Mouse (Mus musculus): ENCODE measurements around the gene Cpa5. TPM values are rescaled to one million over a fixed set of nuclear protein-coding genes. Genes with fewer than 3 reads are reported as not detected.

Gene Cpa5
- polyA plus RNA-seq, 1 experiment from 2014 or later = not detected

DNA sequence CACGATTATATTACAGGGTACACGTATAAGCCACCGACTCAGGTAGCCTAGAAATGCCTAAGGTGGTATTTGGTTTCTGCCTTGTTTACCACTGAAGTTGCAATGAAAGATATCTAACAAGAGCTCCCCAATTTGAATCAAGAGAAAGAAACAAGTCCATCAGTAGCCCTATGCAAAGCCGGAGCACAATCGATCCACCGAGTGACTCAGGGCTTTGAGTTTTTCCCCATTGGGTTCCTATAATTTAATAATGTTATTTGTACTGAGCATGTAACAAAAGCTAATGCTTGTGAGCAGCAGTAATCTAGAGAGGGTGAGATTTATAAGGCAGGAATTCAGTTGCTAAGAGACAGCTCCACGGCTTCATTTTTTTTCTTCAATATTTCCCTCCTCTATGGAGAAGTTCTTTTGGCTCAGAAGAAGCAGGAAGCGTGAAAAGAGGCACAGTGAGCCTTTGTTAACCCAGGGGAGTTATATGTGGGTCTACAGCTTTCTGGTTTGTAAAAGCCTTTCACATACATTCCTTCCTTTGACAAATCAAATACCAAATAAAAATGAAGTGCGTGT, 64.0 kb downstream of the Cpa5 start:
- Histone ChIP-seq H3K9ac (ENCODE audit: low read depth, low read length) (0 out of 2 replicates have a peak overlapping the region, but pooled peaks have one; percentile 31), H3K36me3 (ENCODE audit: control insufficient read depth, insufficient read depth) (no peaks in the 10 kb centered on the region), H3K4me3 (ENCODE audit: low read depth, low read length) (no peak overlapping the region), H3K4me2 (replicated peaks; ENCODE audit: low read depth) (peak overlapping the region; percentile 58), H3K4me1 (replicated peaks; ENCODE audit: control insufficient read depth, insufficient read depth, low read length) (0 out of 2 replicates have a peak, but pooled peaks cover 6% of the 10 kb centered on the region), H3K27ac (ENCODE audit: low read depth, low read length) (0 out of 2 replicates have a peak overlapping the region, but pooled peaks have one; percentile 17), H3K9me3 (ENCODE audit: control insufficient read depth) (no peaks in the 10 kb centered on the region), H3K27me3 (replicated peaks; ENCODE audit: control insufficient read depth, insufficient read depth, low read length) (no peaks in the 10 kb centered on the region)
- whole genome bisulfite sequencing = 47% methylated on average over 9 of the region's 9 CpGs
- no peak for TF ChIP-seq CTCF (IDR thresholded peaks at IDR 0.05; ENCODE audit: low read depth)
- no peak for ATAC-seq

GRCm38 (mm10) chr6:30675281-30675771, 64.5 kb downstream of the Cpa5 start:
- Histone ChIP-seq H3K27me3 (replicated peaks; ENCODE audit: control insufficient read depth, insufficient read depth, low read length) (no peaks in the 10 kb centered on the region), H3K9me3 (ENCODE audit: control insufficient read depth) (no peaks in the 10 kb centered on the region), H3K4me3 (ENCODE audit: low read depth, low read length) (no peak overlapping the region), H3K4me1 (replicated peaks; ENCODE audit: control insufficient read depth, insufficient read depth, low read length) (0 out of 2 replicates have a peak, but pooled peaks cover 6% of the 10 kb centered on the region), H3K36me3 (ENCODE audit: control insufficient read depth, insufficient read depth) (no peaks in the 10 kb centered on the region), H3K4me2 (replicated peaks; ENCODE audit: low read depth) (peak overlapping the region; percentile 58), H3K27ac (ENCODE audit: low read depth, low read length) (peak overlapping the region; percentile 54), H3K9ac (ENCODE audit: low read depth, low read length) (peak overlapping the region; percentile 31; the same call in 1 of the 2 replicates)
- no peak for ATAC-seq
- TF ChIP-seq CTCF (IDR thresholded peaks at IDR 0.05; ENCODE audit: low read depth) = no peak
- WGBS = 48% methylated on average over 11 of the region's 11 CpGs

DNA sequence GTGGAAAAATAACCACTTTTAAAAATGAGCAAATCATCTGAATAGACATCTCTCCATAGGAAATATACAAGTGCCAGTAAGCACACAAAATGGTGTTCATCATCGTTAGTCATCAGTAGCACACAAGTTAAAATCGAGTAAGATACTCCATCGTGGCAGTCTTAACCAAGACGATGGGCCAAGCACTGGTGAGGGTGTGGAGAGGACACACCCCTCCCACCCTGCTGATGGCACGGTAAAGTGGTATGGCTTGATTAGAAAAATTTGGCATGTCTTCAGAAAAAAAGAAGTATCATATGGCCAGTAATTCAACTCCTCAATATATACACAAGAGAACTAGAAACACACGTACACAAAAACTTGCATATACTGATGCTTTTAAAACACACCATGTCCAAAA, 65.7 kb downstream of the Cpa5 start:
- ATAC-seq = no peak
- Histone ChIP-seq H3K9me3 (ENCODE audit: control insufficient read depth) (no peaks in the 10 kb centered on the region), H3K9ac (ENCODE audit: low read depth, low read length) (no peak overlapping the region), H3K27ac (ENCODE audit: low read depth, low read length) (no peak overlapping the region), H3K4me3 (ENCODE audit: low read depth, low read length) (no peak overlapping the region), H3K4me1 (replicated peaks; ENCODE audit: control insufficient read depth, insufficient read depth, low read length) (0 out of 2 replicates have a peak, but pooled peaks cover 6% of the 10 kb centered on the region), H3K4me2 (replicated peaks; ENCODE audit: low read depth) (no peak overlapping the region), H3K27me3 (replicated peaks; ENCODE audit: control insufficient read depth, insufficient read depth, low read length) (no peaks in the 10 kb centered on the region), H3K36me3 (ENCODE audit: control insufficient read depth, insufficient read depth) (no peaks in the 10 kb centered on the region)
- WGBS = 81% methylated on average over 6 of the region's 6 CpGs
- TF ChIP-seq CTCF (IDR thresholded peaks at IDR 0.05; ENCODE audit: low read depth) = no peak

- no peaks in the 10 kb centered on the region for H3K27me3 ChIP-seq (replicated peaks; ENCODE audit: control insufficient read depth, insufficient read depth, low read length)
- no peaks in the 10 kb centered on the region for H3K36me3 ChIP-seq (ENCODE audit: control insufficient read depth, insufficient read depth)
- 0 out of 2 replicates have a peak, but pooled peaks cover 9% of the 10 kb centered on the region for H3K4me1 ChIP-seq (replicated peaks; ENCODE audit: control insufficient read depth, insufficient read depth, low read length)
- H3K27ac ChIP-seq (ENCODE audit: low read depth, low read length) = no peak overlapping the region
- H3K9me3 ChIP-seq (ENCODE audit: control insufficient read depth) = no peaks in the 10 kb centered on the region
- H3K9ac ChIP-seq (ENCODE audit: low read depth, low read length) = no peak overlapping the region
- no peak for ATAC-seq
- 78% methylated on average over 9 of the region's 9 CpGs for WGBS
- no peak overlapping the region for H3K4me3 ChIP-seq (ENCODE audit: low read depth, low read length)
- H3K4me2 ChIP-seq (replicated peaks; ENCODE audit: low read depth) = no peak overlapping the region
- TF ChIP-seq CTCF (IDR thresholded peaks at IDR 0.05; ENCODE audit: low read depth) = no peak
Observed at GRCm38 (mm10) chr6:30677591-30677990, 66.8 kb downstream of the Cpa5 start.

GRCm38 (mm10) chr6:30678482-30678881, 67.7 kb downstream of the Cpa5 start:
- no peak overlapping the region for H3K4me2 ChIP-seq (replicated peaks; ENCODE audit: low read depth)
- no peak for ATAC-seq
- no peak overlapping the region for H3K27ac ChIP-seq (ENCODE audit: low read depth, low read length)
- H3K27me3 ChIP-seq (replicated peaks; ENCODE audit: control insufficient read depth, insufficient read depth, low read length) = no peaks in the 10 kb centered on the region
- 0 out of 2 replicates have a peak, but pooled peaks cover 9% of the 10 kb centered on the region for H3K4me1 ChIP-seq (replicated peaks; ENCODE audit: control insufficient read depth, insufficient read depth, low read length)
- no peak overlapping the region for H3K4me3 ChIP-seq (ENCODE audit: low read depth, low read length)
- no peak for TF ChIP-seq CTCF (IDR thresholded peaks at IDR 0.05; ENCODE audit: low read depth)
- H3K9ac ChIP-seq (ENCODE audit: low read depth, low read length) = no peak overlapping the region
- H3K9me3 ChIP-seq (ENCODE audit: control insufficient read depth) = no peaks in the 10 kb centered on the region
- WGBS = 88% methylated on average over 6 of the region's 6 CpGs
- H3K36me3 ChIP-seq (ENCODE audit: control insufficient read depth, insufficient read depth) = no peaks in the 10 kb centered on the region

DNA sequence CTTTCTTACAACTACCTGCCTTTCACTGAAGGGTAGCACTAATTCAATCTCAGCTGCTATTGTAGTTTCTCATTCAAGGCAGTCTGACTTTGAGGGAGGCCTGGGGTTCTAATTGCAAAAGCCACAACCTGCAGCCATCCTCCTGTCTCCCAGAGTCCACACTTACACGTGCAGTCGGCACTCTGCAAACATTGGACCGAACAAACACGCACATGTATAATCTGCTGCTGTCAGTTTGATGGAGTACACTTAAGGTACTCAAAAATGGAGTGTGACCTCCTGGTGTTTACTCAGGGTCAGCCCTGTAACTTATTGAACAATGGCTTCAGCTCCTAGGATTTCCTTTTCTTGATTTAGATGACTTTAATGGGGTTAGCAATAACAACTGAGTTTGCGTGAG, 68.8 kb downstream of the Cpa5 start:
- Histone ChIP-seq H3K27me3 (replicated peaks; ENCODE audit: control insufficient read depth, insufficient read depth, low read length) (no peaks in the 10 kb centered on the region), H3K4me1 (replicated peaks; ENCODE audit: control insufficient read depth, insufficient read depth, low read length) (0 out of 2 replicates have a peak, but pooled peaks cover 9% of the 10 kb centered on the region), H3K4me2 (replicated peaks; ENCODE audit: low read depth) (no peak overlapping the region), H3K27ac (ENCODE audit: low read depth, low read length) (no peak overlapping the region), H3K36me3 (ENCODE audit: control insufficient read depth, insufficient read depth) (no peaks in the 10 kb centered on the region), H3K4me3 (ENCODE audit: low read depth, low read length) (no peak overlapping the region), H3K9me3 (ENCODE audit: control insufficient read depth) (no peaks in the 10 kb centered on the region), H3K9ac (ENCODE audit: low read depth, low read length) (no peak overlapping the region)
- ATAC-seq = no peak
- 36% methylated on average over 5 of the region's 5 CpGs for WGBS
- no peak for TF ChIP-seq CTCF (IDR thresholded peaks at IDR 0.05; ENCODE audit: low read depth)

Measured in intestine, postnatal 0 days (tissue).